Mouse (Mus musculus): ENCODE results near the gene Prdx5. TPM values are rescaled to one million over a fixed set of nuclear protein-coding genes. Genes with fewer than 3 reads are reported as not detected.
A peak's percentile ranks its signal among the peaks of the same experiment; 100 is the strongest.

The Prdx5 gene
- polyA plus RNA-seq (2012; fragmentation: generic; extraction: Trizol): 276 TPM

DNA sequence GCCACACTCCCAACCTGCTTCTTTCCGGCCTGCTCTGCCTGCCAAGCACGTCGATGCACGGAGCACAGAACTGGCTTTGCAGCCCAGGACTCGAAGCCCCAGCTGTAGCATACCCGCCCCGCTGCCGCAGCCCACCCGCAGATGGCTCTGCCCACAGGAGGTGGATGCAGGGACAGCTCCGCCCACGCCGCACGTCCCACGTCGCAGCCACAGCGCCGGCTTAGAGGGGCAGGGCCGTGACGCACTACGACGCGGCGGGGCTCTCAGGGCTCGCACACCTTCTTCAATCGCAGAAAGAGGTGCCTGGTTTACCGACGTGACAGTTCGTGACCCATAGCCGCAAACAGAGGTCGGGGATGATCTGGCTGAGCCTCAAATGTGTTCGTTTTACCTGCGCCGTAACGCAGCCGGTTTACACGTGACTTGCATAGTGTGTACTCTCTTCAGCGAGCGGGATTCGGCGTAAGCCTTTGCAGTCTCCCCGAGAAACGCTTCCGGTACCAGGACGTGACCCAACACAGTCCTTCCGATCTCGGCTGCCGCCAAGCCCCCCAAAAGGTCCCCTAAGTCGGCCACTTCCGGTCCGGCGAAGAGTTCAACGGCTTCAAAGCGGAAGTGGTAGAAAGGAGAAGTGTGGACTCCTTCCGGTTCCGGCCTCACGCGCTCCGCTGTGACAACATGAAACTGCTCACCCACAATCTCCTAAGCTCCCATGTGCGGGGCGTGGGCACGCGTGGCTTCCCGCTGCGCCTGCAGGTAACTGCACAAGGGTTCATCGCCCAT lies at the start of gene Prdx5, which contains the start of gene Trmt112:
Gene Prdx5, minus strand, starts transcription at position 600 of the 783 bp plus-strand sequence.
Gene Trmt112, plus strand, starts transcription at position 192 of the 783 bp plus-strand sequence.
- Histone ChIP-seq H3K4me2 (ENCODE audit: low read depth) (peak within 1 kb of the TSS; percentile 84), H3ac (ENCODE audit: control insufficient read depth, insufficient read length) (peak within 1 kb of the TSS; percentile 40), H3K4me3 (peak within 1 kb of the TSS; percentile 85), H3K27me3 (ENCODE audit: control insufficient read depth, insufficient read depth, insufficient read length) (no peaks in the 10 kb centered on the region), H3K36me3 (ENCODE audit: control insufficient read depth, insufficient read depth) (peaks cover 11% of the 10 kb centered on the region), H3K79me2 (ENCODE audit: control insufficient read depth, insufficient read depth) (peaks cover 25% of the 10 kb centered on the region)
- TF ChIP-seq POLR2AphosphoS2 (IDR thresholded peaks at IDR 0.05; ENCODE audit: insufficient read length, low read depth): peak; percentile 91
- TF ChIP-seq MYOG (IDR thresholded peaks at IDR 0.05; ENCODE audit: control insufficient read depth in 1 of 3, insufficient read depth in 1 of 3, insufficient read length in 2 of 3, low read depth in 2 of 3): peak in 2 of 3 experiments; percentile 60 to 61
- TF ChIP-seq E2F4 (IDR thresholded peaks at IDR 0.05; ENCODE audit: insufficient read depth): no peak
- TF ChIP-seq CEBPB (IDR thresholded peaks at IDR 0.05; ENCODE audit: insufficient read depth, poor library complexity, severe bottlenecking): no peak
- TF ChIP-seq MAX (IDR thresholded peaks at IDR 0.05; ENCODE audit: low read depth): no peak
- TF ChIP-seq SRF (IDR thresholded peaks at IDR 0.05; ENCODE audit: control insufficient read depth, insufficient read length, low read depth): peak; percentile 44
- peak; percentile 96 for TF ChIP-seq POLR2A (IDR thresholded peaks at IDR 0.05; ENCODE audit: insufficient read length, low read depth)
- peak in 1 of 3 experiments; percentile 35 for TF ChIP-seq MYOD1 (IDR thresholded peaks at IDR 0.05; ENCODE audit: control insufficient read depth in 1 of 3, insufficient read length in 2 of 3, low read depth in 2 of 3)
- TF ChIP-seq USF1 (IDR thresholded peaks at IDR 0.05; ENCODE audit: low read depth): no peak
- no peak for TF ChIP-seq TCF3 (IDR thresholded peaks at IDR 0.05; ENCODE audit: insufficient read length, low read depth)
- no peak for TF ChIP-seq REST (IDR thresholded peaks at IDR 0.05; ENCODE audit: insufficient read depth, insufficient read length)
- TF ChIP-seq TCF12 (IDR thresholded peaks at IDR 0.05; ENCODE audit: insufficient read depth, poor library complexity, severe bottlenecking): no peak

DNA sequence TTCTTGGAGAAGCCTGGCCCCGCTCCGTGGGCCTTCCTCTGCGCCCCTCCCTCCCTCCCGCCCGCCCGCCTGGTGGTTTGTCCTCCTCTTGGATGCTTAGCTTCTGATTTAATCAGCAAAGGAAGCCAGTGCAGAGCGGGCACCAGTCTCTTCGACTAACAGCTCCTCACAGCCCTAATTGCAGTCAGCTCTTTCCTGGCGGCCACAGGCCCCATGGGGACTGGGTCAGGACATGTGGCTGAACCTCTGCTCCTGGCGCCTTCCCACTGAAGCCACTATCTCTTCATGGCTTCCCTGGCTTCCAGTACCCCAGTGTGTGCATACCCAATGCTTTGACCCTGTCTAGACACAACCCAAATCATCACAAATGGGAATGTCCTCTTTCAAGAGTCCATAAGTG lies 46.6 kb upstream of the Prdx5 start:
- no peak overlapping the region for H3K4me3 ChIP-seq
- H3K4me2 ChIP-seq (ENCODE audit: low read depth): no peak overlapping the region
- no peak overlapping the region for H3ac ChIP-seq (ENCODE audit: control insufficient read depth, insufficient read length)
- TF ChIP-seq CEBPB (IDR thresholded peaks at IDR 0.05; ENCODE audit: insufficient read depth, poor library complexity, severe bottlenecking) (no peak), SRF (IDR thresholded peaks at IDR 0.05; ENCODE audit: control insufficient read depth, insufficient read length, low read depth) (no peak)
- peaks cover 5% of the 10 kb centered on the region for H3K36me3 ChIP-seq (ENCODE audit: control insufficient read depth, insufficient read depth)
- no peaks in the 10 kb centered on the region for H3K79me2 ChIP-seq (ENCODE audit: control insufficient read depth, insufficient read depth)
- H3K27me3 ChIP-seq (ENCODE audit: control insufficient read depth, insufficient read depth, insufficient read length): no peaks in the 10 kb centered on the region

DNA sequence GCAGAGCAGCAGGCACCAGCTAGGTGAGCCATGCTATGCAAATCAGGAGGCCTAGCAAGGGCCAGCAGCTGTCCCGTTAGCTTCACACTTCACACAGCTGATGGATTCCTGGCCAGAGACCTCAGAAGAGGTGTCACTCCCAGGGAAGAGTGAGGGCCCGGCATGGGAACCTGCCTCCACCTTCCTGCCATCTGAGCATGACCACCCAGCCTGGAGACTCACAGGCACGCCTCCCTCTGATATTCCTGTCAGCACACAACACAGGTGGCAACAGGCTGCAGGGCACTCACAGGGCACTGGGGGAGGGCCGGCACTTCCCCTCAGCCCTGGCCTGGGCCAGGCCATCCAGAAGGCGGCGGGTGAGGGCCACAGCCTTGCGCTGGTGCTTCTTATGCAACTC lies 45.5 kb upstream of the Prdx5 start:
- Histone ChIP-seq H3K27me3 (ENCODE audit: control insufficient read depth, insufficient read depth, insufficient read length) (no peaks in the 10 kb centered on the region), H3K4me2 (ENCODE audit: low read depth) (no peak overlapping the region), H3ac (ENCODE audit: control insufficient read depth, insufficient read length) (no peak overlapping the region), H3K79me2 (ENCODE audit: control insufficient read depth, insufficient read depth) (no peaks in the 10 kb centered on the region), H3K4me3 (no peak overlapping the region), H3K36me3 (ENCODE audit: control insufficient read depth, insufficient read depth) (peaks cover 5% of the 10 kb centered on the region)
- TF ChIP-seq POLR2A (IDR thresholded peaks at IDR 0.05; ENCODE audit: insufficient read length, low read depth) (no peak), TCF3 (IDR thresholded peaks at IDR 0.05; ENCODE audit: insufficient read length, low read depth) (no peak), POLR2AphosphoS2 (IDR thresholded peaks at IDR 0.05; ENCODE audit: insufficient read length, low read depth) (no peak), E2F4 (IDR thresholded peaks at IDR 0.05; ENCODE audit: insufficient read depth) (no peak), TCF12 (IDR thresholded peaks at IDR 0.05; ENCODE audit: insufficient read depth, poor library complexity, severe bottlenecking) (no peak), SRF (IDR thresholded peaks at IDR 0.05; ENCODE audit: control insufficient read depth, insufficient read length, low read depth) (no peak), MYOD1 (IDR thresholded peaks at IDR 0.05; ENCODE audit: control insufficient read depth in 1 of 3, insufficient read length in 2 of 3, low read depth in 2 of 3) (no peak), MYOG (IDR thresholded peaks at IDR 0.05; ENCODE audit: control insufficient read depth in 1 of 3, insufficient read depth in 1 of 3, insufficient read length in 2 of 3, low read depth in 2 of 3) (no peak)

DNA sequence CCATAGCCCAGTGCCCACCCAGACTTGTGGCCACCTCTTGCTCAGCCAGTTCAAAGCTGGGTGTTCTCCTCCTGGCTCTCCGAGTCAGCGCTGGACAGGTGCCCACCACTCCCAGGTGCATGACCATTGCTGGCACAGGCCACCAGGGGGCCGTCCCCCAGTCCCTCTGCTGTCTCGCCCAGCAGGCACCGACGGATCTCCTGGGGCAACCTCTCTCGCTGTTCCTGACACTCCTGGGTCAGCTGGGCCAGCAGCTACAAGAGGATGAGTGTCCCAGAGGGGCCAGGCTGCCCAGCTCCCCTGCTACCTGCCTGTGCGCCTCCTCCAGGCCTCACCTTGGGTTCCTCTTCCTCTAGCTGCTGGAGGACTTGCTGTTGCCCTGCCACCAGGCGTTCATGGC lies 44.1 kb upstream of the Prdx5 start:
- Histone ChIP-seq H3K4me2 (ENCODE audit: low read depth) (no peak overlapping the region), H3K79me2 (ENCODE audit: control insufficient read depth, insufficient read depth) (no peaks in the 10 kb centered on the region), H3K27me3 (ENCODE audit: control insufficient read depth, insufficient read depth, insufficient read length) (no peaks in the 10 kb centered on the region), H3K4me3 (no peak overlapping the region), H3K36me3 (ENCODE audit: control insufficient read depth, insufficient read depth) (no peaks in the 10 kb centered on the region), H3ac (ENCODE audit: control insufficient read depth, insufficient read length) (no peak overlapping the region)
- TF ChIP-seq POLR2AphosphoS2 (IDR thresholded peaks at IDR 0.05; ENCODE audit: insufficient read length, low read depth) (peak; percentile 59), MYOD1 (IDR thresholded peaks at IDR 0.05; ENCODE audit: control insufficient read depth in 1 of 3, insufficient read length in 2 of 3, low read depth in 2 of 3) (peak in 1 of 3 experiments; percentile 43), E2F4 (IDR thresholded peaks at IDR 0.05; ENCODE audit: insufficient read depth) (no peak), SRF (IDR thresholded peaks at IDR 0.05; ENCODE audit: control insufficient read depth, insufficient read length, low read depth) (no peak), POLR2A (IDR thresholded peaks at IDR 0.05; ENCODE audit: insufficient read length, low read depth) (no peak), MAX (IDR thresholded peaks at IDR 0.05; ENCODE audit: low read depth) (no peak), TCF3 (IDR thresholded peaks at IDR 0.05; ENCODE audit: insufficient read length, low read depth) (no peak), CEBPB (IDR thresholded peaks at IDR 0.05; ENCODE audit: insufficient read depth, poor library complexity, severe bottlenecking) (no peak), TCF12 (IDR thresholded peaks at IDR 0.05; ENCODE audit: insufficient read depth, poor library complexity, severe bottlenecking) (no peak), USF1 (IDR thresholded peaks at IDR 0.05; ENCODE audit: low read depth) (no peak), MYOG (IDR thresholded peaks at IDR 0.05; ENCODE audit: control insufficient read depth in 1 of 3, insufficient read depth in 1 of 3, insufficient read length in 2 of 3, low read depth in 2 of 3) (peak in 2 of 3 experiments; percentile 2 to 22), REST (IDR thresholded peaks at IDR 0.05; ENCODE audit: insufficient read depth, insufficient read length) (no peak)

Measured in myocyte (in vitro differentiated cells).